Mouse (Mus musculus): Measurements from ENCODE around the gene Rnf32.

The Rnf32 gene

DNA sequence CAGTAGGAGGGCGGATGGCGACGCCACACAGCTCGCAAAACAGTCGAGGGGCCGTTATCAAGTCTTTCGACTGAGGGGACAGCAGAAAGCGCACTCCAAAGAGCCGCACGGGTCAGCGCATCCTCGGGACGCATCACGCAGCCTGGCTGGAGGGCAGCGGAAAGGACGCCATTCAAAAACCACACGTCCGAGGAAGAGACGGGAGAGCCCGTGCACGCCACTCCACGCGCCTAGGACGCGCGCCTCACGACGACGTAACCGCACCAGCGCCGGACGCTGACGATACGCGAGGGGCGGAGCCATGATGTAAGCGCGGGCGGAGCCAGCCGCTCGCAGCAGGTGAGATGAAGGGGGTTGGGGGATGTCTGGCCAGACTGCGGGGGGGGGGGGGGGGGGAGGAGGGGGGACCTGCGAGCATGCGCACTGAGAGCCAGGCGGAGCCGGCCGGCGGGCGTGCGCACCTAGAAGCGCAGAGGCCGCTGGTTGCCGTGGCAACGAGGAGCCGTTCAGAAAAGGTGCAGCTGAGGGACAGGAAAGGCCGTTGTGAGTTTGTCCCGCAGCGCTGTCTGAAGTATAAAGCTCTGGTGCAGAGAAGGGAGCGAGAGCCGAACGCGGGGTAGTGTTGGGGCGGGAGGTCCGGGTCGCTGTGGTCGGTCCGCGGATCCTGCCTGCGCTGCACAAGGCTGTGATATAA lies at the start of gene Rnf32:
Rnf32 (plus strand) TSS at position 423 of the 694 bp plus-strand sequence.
- DNase-seq: peak; percentile 84

DNA sequence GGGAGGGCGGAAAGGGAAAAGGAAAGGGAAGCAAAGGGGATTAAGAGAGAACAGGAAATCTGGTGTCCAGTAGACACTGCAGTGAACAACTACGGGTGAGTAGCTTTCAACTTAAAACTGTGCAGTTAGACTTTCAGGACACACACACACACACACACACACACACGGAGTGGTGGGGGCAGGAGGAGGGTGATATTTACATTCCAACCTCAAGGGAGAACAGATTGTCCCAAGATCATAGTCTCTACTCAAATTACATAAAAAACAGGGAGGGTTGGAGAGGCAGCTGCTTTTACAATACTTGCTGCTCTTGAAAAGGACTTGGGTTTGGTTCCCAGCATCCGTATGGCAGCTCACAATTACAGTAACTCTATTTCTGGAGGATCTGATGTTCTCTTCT lies 45.6 kb upstream of the Rnf32 start:
- DNase-seq: no peak

DNA sequence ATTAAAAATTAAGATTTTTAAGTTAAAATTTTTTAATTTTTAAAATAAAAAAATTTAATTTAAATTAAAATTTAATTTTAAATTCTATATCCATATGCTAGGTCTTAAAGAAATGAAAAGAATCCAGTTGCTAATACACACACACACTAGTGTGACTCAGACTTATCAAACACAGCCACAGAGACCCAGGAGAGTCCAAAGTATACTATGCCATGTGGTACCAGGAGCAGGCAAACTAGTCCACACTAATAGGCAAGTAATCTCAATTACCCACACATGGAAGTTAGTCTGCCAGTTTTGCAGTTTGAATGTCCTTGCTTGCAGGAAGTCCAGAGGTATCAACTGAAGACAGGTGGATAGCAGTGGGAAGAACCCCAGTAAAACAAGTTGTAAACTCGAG lies 35.9 kb upstream of the Rnf32 start:
- no peak for DNase-seq

DNA sequence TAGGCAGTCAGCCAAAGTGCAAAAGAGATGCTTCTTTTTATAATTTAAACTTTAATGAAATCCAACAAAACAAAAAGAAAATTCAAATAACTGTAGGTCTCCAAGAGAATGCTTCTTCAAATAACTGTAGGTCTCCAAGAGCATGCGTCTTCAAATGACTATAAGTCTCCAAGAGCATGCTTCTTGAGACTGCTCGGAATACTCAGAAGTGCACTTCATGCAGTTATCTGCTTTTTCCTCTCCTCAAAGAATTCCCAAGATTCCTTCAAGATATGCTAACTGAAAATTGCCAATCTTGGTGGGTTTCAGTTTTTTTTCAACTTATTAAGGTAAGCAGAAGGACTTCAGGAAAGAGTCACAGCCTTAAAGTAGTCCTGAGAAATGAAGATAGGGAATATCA lies 28.8 kb upstream of the Rnf32 start:
- no peak for DNase-seq

DNA sequence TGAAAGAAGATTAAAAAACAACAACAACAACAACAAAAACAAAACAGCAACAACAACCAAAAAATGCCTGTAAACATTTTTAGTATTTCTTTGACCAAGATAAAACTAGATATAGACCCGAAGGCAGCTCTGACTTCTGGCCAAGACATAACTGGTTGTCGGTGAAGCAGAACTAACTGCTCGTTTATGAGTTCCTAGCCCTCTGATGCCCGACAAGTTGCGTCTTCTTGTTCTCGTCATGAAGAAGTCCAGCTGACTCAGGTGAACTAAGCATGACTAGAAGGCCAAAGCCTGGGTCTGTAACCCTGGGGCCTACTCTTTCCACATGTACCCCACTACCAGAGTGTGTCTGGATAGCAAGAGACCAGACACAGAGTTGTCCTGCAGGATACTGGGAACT lies 25.6 kb upstream of the Rnf32 start:
- DNase-seq: no peak

DNA sequence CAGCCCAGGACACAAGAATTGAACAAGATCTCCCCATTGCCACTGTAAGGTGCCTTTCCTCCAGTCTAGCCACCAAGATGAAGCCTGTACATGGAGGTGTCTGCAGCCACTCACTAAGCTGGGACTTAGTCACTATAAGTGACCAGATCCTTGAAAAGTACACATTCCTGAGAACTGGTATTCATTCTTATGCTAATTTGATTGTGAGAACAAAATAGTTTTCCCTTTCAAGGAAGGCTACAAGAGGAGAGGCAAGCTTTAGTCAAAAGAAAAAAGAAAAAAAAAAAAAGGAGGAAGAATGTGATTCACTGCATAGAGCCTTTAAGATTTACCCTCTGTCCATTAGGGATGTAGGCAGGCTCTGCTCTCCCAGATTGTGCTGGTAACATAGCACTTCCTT lies 24.6 kb upstream of the Rnf32 start:
- no peak for DNase-seq

DNA sequence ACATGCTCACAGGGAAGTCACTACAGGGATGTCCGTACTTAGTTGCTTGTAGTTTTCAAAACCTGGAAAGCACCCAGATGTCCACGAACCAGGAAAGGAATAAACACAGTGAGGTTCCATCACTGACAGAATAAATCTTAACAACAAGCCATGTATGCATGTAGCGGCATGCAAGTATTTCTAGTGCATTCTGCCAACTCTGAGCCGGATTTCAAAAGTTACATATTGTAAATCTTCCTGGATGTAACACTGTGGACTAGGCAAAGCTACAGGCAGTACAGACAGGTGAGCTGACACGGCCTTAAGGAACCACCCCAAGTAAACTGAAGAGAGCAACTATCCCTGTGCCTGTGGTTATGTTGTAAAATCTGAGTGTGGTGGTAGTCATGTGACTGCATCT lies 9.0 kb upstream of the Rnf32 start:
- DNase-seq: no peak

DNA sequence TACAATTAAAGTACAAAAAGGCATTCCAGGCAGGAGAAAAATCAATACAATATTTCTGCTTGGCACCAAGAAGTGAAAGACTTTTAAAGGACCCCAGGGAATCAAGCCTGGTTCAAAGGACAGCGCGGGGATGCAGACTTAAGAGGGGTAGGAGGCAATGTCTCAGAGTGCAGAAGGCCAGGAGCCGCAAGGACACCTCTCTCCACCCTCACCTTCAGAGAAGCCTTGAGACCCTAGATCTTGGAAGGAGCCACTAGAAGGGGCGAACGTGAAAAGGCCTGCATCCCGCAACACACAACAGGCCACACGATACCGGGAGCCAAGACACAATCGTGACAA lies 592 bp upstream of the Rnf32 start:
- no peak for DNase-seq

DNA sequence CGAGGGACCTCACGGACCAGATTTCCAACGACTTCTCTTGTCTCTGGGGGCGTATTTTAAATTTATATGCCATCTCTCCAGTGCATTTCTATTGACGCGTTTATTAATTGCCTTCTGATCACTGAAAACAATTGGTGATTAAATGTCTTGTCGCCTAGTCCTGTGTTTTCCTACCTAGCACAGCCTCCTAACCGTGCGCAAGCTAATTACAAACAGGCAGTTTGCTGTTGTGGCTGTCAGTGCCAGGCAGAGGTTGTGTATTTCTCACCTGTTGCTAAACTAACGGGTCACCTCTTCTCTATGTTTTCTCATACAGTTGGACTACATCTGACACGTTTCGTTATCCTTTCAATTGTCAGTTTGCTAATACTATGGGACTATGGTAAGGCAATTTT lies 469 bp downstream of the Rnf32 start:
- DNase-seq: no peak

DNA sequence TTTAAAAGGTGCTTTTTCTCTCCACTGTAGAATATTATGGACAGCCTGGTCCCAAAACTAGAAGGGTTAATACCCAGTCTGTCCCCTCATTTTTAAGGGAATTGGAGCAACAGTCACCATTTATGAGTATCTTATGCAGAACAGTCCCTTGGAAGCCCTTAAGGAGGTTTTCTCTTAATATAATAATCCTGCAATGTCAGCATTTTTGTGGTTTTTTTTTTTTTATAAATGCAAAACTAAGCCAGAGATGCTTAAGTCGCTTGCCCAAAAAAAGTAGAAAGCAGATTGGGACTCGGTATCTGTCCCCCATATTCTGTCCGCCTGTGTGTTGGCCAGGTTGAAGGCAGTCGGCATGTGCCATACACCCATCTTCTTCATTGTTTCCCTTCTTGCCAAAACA lies 1.4 kb downstream of the Rnf32 start:
- DNase-seq: no peak

DNA sequence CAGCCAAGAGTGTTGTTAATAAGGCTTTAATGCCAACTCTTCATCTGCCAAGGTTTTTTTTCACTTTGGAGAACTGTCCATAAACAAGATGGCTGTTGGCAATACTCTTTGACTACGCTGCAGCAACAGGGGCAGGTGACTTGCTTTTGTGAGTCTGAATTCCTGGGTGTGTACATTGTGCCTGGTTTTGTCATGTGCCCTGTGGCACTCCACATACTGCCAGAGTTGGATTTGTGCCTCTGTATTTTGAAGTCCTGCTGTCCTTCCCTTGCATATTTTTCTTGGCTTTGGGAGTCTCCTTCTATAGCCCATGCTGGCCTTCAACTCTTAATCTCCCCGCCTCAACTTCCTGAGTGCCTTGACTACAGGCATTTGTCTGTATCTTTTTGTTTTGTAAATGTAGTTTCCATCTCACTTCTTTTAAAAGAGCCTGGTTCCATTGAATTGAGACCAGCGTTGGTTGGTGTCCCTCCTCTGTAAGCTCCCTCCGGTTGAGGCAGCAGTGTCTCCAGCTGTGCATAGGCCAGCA lies 3.2 kb downstream of the Rnf32 start:
- no peak for DNase-seq

DNA sequence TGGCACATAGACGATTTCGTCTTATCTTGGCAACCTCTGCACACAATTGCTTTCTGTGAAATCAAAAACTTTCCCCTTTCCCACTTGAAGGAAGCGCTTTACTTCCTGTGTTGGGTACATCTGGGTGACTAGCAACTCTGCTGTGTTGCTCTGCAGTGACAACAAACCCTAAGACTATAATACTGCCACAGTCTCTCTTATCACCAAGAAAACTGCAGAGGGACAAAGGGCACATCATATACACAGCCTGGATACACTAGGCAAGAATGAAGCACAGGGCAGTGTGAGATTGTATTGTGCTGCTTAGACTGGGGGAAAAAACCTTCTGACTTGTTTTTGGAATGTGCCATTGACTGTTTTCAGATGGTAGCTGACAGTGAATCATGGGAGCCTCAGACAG lies 4.1 kb downstream of the Rnf32 start:
- no peak for DNase-seq

DNA sequence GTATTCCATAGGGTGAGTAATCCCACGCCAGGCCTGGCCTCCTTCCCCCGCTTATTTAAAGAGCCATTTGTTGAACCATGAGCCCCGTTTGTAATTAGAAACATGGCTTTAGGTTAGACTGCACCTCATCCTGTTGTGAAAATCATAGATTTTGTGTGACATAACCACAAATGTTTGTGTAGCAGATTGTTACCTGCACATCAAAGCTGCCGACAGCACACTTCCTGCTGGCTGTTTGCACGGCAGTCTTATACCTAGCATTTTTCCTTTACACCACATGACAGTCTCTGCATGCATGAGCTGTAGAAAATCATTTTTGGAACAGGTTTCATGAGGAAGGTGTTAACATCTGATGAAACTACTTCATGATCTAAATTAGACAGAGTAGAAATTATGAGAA lies 9.9 kb downstream of the Rnf32 start:
- no peak for DNase-seq

DNA sequence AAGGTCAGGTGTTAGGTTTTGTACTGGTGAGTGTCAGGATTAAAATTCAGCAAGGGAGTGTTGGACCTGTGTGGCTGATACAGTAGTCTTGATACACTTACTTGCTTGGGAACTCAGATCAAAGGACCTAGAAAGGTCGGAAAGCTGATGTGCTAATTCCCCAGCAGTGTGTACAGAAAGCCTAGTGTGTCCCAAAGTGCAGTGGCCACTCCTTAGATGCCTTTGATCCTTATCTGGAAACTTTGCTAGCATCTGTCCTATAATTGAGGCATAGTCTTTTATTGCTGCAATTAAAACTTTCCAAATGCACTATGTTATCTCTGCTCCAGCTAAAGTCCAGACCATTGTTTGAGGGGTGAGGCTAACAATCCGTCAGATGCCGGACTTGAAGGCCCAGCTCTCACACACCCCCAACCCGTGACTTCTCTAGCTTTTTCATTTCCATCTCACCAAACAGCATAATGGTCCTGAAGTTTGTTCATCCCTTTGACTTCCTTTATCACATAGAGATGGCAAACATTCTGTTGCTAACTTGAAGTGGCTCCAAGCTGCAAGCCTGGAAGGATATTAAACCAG lies 16.3 kb downstream of the Rnf32 start:
- DNase-seq: no peak

DNA sequence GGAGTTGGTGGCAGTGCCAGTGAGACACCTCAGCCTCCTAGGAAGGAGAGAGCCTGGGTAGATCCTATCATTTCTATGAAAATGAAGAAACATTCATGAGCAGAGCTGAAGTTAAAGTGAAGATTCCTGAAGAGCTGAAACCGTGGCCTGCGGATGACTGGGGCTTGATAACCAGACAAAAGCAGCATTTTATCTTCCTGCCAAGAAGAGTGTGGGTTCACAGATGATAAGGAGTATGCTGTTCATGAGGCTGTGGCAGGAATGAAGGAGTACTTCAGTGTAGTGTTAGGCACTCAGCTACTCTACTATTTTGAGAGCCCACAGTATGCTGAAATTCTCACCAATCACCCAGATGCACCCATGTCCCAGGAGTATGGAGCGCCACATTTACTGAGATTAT lies 22.2 kb downstream of the Rnf32 start:
- no peak for DNase-seq

DNA sequence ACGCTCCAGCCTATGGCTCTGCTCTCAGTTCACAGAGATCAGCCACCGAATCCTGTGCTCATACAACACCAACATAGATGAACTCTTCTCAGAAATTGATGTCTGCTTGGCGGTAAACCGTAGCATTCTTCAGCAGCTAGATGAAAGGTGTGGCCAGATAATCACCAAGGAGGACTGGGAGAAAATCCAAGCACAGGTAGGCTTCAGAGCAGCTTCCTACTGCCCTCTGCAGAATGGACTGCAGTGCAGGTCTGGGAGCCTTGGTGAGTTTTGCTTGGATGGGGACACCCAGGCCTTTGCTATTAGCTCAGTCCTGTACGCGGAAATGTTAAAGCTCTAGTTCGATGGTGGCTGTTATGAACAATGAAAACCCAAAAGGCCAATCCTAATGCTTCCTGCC lies 28.3 kb downstream of the Rnf32 start:
- DNase-seq: no peak

DNA sequence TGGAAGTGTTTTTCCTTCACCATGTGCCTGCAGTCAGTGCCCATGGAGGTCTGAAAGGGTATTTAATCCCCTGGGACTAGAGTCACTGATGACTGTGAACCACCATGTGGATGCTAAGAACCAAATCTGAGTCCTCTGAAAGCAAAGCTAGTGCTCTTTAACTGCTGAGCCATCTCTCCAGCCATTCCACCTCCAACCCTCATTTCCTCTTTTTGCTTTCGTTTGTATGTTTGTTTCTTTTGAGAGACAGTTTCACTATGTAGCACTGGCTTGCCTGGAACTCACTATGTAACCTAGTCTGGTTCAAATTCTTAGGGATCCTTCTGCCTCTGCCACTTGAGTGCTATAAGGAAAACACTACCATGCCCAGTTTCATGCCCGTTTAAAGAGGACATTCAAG lies 34.7 kb downstream of the Rnf32 start:
- no peak for DNase-seq

DNA sequence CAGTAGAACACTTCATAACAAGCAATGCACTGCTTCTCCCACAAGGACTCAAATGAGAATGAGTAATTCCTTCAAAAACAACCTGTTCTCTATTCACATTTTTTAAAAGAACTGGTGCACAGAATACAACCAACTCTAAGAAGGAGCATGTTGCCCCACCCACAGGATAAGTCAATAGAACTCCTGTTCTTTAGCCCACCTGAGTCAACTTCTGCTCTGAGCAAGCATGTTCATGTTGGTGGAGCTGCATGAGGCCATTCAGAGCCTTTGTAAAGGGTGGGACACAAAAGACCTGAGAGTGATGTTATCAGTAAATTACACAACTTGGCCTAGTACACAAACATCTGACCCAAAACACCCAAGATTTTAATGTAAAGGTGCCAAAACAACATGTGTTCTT lies 42.6 kb downstream of the Rnf32 start:
- DNase-seq: no peak

DNA sequence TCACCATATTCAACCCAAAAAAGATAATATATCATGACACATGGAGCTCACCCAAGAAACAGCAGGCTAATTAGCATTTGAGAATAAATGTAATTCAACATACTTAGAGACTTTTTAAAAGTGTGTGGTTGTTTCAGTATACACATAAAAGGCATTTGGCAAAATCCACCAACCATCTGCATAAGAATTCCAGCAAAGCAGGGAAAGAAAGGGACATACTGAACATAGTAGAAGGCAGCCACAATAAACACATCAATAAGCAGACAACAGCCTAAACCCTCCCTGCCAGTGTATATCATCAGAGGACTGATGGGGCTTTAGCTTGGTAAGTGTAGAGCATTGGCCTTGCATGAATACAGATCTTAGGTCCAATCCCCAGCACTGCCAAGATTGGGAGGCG lies 49.0 kb downstream of the Rnf32 start:
- no peak for DNase-seq

DNA sequence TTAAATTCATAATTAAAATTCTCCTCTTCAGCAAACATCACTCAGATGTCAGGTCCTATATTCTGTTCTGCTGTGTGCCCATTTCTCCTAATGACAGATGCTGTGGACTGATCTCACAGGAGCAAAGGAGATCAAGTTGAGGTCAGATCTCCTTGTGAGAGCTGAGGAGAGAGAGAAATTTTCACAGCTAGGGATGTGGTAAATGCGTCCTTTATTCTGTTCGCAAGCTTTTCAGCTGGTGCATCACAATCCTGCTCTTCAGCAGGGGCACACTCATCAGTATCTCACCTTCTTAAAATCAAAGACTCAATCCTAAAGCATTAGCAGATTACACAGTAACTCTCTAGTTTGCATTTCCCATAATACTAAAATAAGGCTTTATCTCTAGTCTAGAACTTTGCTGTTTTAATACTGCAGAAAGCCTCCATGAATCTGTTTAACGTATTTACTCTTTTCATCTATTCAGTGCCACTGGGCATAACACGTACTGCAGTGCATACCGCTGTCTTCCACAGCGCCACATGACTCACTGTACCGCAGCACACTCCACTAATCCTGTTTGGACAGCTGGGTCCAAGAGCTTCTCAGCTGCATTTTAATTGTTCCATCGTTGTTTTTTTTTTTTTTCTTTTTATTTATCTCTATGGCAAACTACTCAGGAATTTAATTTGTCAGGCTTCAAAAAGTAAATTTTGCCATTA lies 55.2 kb downstream of the Rnf32 start:
- no peak for DNase-seq

DNA sequence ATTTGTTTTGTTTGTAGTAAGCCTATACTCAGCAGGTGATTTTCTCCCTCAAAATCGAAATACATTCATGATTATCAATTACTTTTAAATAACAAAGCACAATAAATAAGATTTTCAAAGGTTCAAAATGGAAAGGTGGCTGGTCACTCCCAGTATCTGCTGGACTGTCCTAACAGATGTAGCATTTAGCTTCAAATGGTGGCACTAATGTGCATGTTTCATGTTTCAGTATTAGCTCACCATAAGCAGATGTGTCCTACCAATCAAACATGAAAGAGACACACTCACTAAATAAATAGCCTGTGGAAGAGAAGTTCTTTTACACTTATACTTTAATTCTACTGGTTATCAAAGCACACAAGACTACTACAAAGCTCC lies 55.7 kb downstream of the Rnf32 start:
- DNase-seq: no peak

DNA sequence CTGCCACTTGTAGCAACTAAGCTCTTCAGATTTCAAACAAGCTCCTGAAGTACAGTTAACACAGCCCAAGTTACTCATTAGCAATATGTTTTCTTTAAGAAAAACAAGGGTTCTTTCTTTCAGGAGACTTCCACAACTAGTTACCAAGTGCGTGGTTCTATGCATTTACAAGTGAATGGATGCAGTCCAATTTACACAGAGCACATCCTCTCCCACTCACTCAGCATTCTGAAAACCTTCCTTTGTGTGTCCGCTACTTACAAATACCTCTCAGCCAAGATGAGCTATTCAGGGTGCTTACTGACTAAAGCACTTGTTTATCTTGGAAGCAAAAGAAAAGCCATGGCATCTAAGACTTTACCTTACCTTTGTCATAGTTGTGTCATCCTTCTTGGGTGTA lies 58.1 kb downstream of the Rnf32 start:
- no peak for DNase-seq

DNA sequence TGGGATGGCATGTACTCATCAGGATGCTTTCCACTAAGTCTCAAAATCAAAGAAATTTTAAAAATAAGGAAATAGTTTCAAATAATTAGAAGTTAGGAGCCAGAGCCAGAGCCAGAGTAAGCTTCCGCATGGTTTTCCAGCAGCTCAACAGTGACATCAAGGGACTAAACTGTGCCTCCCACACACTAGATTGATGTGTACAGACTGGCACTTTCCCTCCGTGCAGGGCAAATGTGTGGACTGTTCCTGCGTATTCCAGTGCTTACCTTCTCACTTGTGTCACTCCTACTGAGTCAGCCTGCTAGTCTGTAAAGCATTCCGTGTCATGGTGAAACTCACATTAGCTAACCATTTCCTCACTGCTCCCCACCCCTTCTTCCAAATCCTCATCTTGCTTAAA lies 75.1 kb downstream of the Rnf32 start:
- DNase-seq: no peak

DNA sequence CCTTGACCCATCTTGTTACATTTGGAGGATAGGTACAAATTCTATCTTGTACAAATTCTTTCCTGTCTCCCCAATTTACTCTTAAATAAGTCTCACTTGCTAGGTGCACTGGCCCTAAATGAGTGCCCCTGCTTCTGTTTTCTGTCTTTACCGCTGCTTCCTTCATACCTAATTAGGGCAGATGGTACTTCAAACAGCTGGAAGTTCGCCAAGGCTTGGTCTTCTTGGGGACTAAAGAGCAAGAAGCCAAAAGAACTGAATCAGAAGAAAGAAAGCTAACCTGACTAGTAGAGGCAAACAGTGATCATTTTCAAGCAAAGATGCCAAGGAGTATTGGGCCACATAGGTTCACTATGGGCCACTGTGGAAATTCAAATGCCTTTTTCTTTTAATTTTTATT lies 77.6 kb downstream of the Rnf32 start:
- DNase-seq: no peak

DNA sequence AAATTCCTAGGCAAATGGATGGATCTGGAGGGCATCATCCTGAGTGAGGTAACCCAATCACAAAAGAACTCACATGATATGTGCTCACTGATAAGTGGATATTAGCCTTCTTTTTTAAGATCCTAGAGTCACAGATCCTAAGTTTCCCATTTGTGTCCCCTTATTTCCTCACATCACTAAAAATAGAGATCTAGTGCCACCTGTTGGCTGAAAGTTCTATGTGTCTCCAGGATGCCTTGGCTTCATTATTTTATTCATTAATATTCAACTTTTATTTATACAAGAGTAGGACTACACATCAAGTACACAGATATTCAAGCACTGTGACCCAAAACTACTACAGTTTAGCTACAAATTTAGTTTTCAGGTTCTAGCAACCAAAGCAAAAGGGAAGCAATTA lies 79.0 kb downstream of the Rnf32 start:
- DNase-seq: no peak

All from right cerebral cortex, postnatal 4 days (tissue).